Mouse (Mus musculus): Measurements from ENCODE around the gene Pid1. TPM values are rescaled to one million over a fixed set of nuclear protein-coding genes. Genes with fewer than 3 reads are reported as not detected.
A peak's percentile ranks its signal among the peaks of the same experiment; 100 is the strongest.

Pid1 gene
- polyA plus RNA-seq (2015; fragmentation: Nextera tagmentation; extraction: Ambion mirVana): 20.8 and 22.7 TPM in 2 replicates

DNA sequence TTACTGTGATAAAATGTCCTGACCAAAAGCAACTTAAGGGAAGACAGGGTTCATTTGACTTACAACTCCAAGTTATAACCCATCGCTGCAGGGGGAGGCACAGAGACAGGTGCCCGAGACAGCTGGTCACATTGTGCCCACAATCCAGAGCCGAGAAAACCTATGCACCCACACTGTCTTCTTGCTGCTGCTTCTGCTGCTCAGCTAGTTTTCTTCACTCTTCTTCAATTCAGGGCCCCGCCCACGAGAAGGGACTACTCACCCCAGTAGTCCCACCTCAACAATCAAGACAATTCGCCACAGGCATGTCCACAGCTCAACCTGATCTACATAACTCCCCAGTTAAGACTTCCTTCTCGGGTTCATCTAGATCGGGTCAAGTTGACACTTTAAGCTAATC lies at the start of gene Pid1:
Pid1 (minus strand) TSS at position 214 of the 400 bp plus-strand sequence.
- no peak within 1 kb of the TSS for H3K9ac ChIP-seq (ENCODE audit: low read depth, low read length)
- WGBS: 89% methylated on average over 8 of the region's 8 CpGs
- no peaks in the 10 kb centered on the region for H3K9me3 ChIP-seq (ENCODE audit: control insufficient read depth, low read length)
- peaks cover 20% of the 10 kb centered on the region for H3K4me1 ChIP-seq (ENCODE audit: control insufficient read depth, insufficient read depth, low read length)
- H3K4me2 ChIP-seq (ENCODE audit: low read depth, low read length): no peak within 1 kb of the TSS
- H3K27ac ChIP-seq (ENCODE audit: low read length): peak within 1 kb of the TSS; percentile 70
- no peak within 1 kb of the TSS for H3K4me3 ChIP-seq (ENCODE audit: low read length)
- no peaks in the 10 kb centered on the region for H3K27me3 ChIP-seq (replicated peaks; ENCODE audit: control insufficient read depth, insufficient read depth, low read length)
- H3K36me3 ChIP-seq (ENCODE audit: control insufficient read depth, insufficient read depth, low read length): no peaks in the 10 kb centered on the region
- ATAC-seq: no peak

DNA sequence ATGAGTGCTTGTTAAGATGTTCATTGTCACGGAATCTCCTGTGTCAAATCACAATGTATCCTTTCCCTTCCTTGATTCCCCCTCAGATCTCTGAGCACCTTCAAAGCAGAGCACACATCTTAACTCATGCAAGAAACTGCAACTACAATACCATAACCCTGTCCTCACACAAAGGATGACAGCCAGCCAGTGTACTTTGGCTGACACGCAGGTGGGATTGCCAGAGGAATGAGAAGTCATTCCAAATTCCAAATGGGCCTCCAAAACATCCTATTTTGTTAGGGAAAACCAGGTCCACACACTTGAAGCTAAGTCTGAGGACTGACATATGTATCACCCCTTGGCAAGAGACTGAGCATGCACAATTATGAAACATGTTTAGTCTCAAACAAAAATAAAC lies 45.5 kb upstream of the Pid1 start:
- 77% methylated on average over 2 of the region's 2 CpGs for WGBS

GRCm38 (mm10) chr1:84408873-84409272 lies 44.9 kb upstream of the Pid1 start:
- 82% methylated on average over 2 of the region's 2 CpGs for WGBS
- H3K4me1 ChIP-seq (ENCODE audit: control insufficient read depth, insufficient read depth, low read length): 0 out of 2 replicates have a peak, but pooled peaks cover 2% of the 10 kb centered on the region
- H3K4me3 ChIP-seq (ENCODE audit: low read length): no peak overlapping the region
- H3K27me3 ChIP-seq (replicated peaks; ENCODE audit: control insufficient read depth, insufficient read depth, low read length): no peaks in the 10 kb centered on the region
- H3K9ac ChIP-seq (ENCODE audit: low read depth, low read length): no peak overlapping the region
- no peaks in the 10 kb centered on the region for H3K9me3 ChIP-seq (ENCODE audit: control insufficient read depth, low read length)
- no peak overlapping the region for H3K4me2 ChIP-seq (ENCODE audit: low read depth, low read length)
- ATAC-seq: no peak
- no peak overlapping the region for H3K27ac ChIP-seq (ENCODE audit: low read length)
- no peaks in the 10 kb centered on the region for H3K36me3 ChIP-seq (ENCODE audit: control insufficient read depth, insufficient read depth, low read length)

More for the DNA sequence above, 45.5 kb upstream of the Pid1 start:
- Histone ChIP-seq H3K4me2 (ENCODE audit: low read depth, low read length) (no peak overlapping the region), H3K27ac (ENCODE audit: low read length) (no peak overlapping the region), H3K27me3 (replicated peaks; ENCODE audit: control insufficient read depth, insufficient read depth, low read length) (no peaks in the 10 kb centered on the region), H3K36me3 (ENCODE audit: control insufficient read depth, insufficient read depth, low read length) (no peaks in the 10 kb centered on the region), H3K9me3 (ENCODE audit: control insufficient read depth, low read length) (no peaks in the 10 kb centered on the region), H3K4me1 (ENCODE audit: control insufficient read depth, insufficient read depth, low read length) (0 out of 2 replicates have a peak, but pooled peaks cover 2% of the 10 kb centered on the region), H3K9ac (ENCODE audit: low read depth, low read length) (no peak overlapping the region), H3K4me3 (ENCODE audit: low read length) (no peak overlapping the region)
- ATAC-seq: no peak

GRCm38 (mm10) chr1:84406891-84407290 lies 42.9 kb upstream of the Pid1 start:
- Histone ChIP-seq H3K9me3 (ENCODE audit: control insufficient read depth, low read length) (no peaks in the 10 kb centered on the region), H3K4me1 (ENCODE audit: control insufficient read depth, insufficient read depth, low read length) (0 out of 2 replicates have a peak, but pooled peaks cover 2% of the 10 kb centered on the region), H3K27ac (ENCODE audit: low read length) (no peak overlapping the region), H3K36me3 (ENCODE audit: control insufficient read depth, insufficient read depth, low read length) (no peaks in the 10 kb centered on the region), H3K9ac (ENCODE audit: low read depth, low read length) (no peak overlapping the region), H3K27me3 (replicated peaks; ENCODE audit: control insufficient read depth, insufficient read depth, low read length) (no peaks in the 10 kb centered on the region), H3K4me2 (ENCODE audit: low read depth, low read length) (no peak overlapping the region), H3K4me3 (ENCODE audit: low read length) (no peak overlapping the region)
- 63% methylated on average over 4 of the region's 4 CpGs for WGBS
- peak; percentile 79 for ATAC-seq

DNA sequence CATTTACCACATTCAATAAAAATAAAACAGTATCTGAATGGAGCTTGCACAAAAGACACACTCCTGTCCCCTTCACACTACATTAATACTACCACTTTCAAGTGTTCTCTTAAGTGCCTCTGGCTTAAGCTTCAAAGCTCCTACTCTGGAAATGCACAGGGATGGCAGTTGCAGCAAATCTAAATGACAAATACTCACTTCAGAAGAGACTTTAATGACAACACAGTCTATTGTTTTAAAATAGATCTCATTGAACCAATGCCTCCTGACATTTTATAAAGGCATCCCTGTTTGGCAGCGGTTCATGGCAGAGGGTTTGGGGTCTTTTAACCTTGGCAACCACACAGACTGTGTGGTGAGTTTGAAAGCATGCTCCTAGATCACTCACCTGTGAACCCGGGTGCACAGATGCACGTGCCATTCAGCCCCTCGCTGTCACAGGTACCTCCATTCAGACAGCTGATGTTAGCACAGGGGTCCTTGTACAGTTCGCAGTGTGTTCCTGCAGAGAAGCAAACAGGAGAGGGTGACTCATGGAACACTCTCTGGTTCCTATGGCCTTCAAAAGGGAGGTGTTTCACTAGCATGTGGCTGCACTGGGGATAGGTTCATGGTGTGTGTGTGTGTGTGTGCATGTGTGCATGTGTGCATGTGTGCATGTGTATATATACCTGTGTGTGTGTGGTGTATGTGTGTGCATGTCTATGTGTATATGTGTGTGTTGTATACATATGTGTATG lies 41.7 kb upstream of the Pid1 start:
- no peaks in the 10 kb centered on the region for H3K36me3 ChIP-seq (ENCODE audit: control insufficient read depth, insufficient read depth, low read length)
- H3K27me3 ChIP-seq (replicated peaks; ENCODE audit: control insufficient read depth, insufficient read depth, low read length): no peaks in the 10 kb centered on the region
- no peak overlapping the region for H3K4me2 ChIP-seq (ENCODE audit: low read depth, low read length)
- H3K27ac ChIP-seq (ENCODE audit: low read length): no peak overlapping the region
- H3K9me3 ChIP-seq (ENCODE audit: control insufficient read depth, low read length): no peaks in the 10 kb centered on the region
- H3K9ac ChIP-seq (ENCODE audit: low read depth, low read length): no peak overlapping the region
- ATAC-seq: no peak
- 87% methylated on average over 5 of the region's 5 CpGs for WGBS
- 0 out of 2 replicates have a peak, but pooled peaks cover 2% of the 10 kb centered on the region for H3K4me1 ChIP-seq (ENCODE audit: control insufficient read depth, insufficient read depth, low read length)
- H3K4me3 ChIP-seq (ENCODE audit: low read length): no peak overlapping the region

- ATAC-seq: no peak
- H3K4me3 ChIP-seq (ENCODE audit: low read length): no peak overlapping the region
- 58% methylated on average over 12 of the region's 12 CpGs for WGBS
These were observed 40.9 kb upstream of the Pid1 start for GRCm38 (mm10) chr1:84404880-84405279.

DNA sequence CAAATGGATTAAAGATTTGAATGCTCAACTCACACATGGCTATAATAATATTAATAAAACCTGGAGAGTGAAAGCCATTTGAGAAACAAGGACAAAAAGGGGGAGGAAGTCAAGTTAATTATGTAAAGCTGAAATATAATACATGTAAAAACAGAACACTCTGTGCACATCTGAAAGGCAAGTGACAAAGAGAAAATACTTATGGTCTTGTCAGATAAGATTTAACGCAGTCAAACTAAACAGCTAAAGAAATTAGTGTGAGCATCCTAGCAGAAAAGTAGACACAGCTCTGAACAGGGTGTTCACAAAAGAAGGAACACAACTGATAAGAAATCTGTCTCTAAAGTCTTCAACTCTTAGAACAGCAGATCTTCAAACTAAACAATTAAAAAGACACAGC lies 38.2 kb upstream of the Pid1 start:
- H3K27me3 ChIP-seq (replicated peaks; ENCODE audit: control insufficient read depth, insufficient read depth, low read length): no peaks in the 10 kb centered on the region
- no peak overlapping the region for H3K4me2 ChIP-seq (ENCODE audit: low read depth, low read length)
- no peaks in the 10 kb centered on the region for H3K36me3 ChIP-seq (ENCODE audit: control insufficient read depth, insufficient read depth, low read length)
- ATAC-seq: no peak
- H3K9ac ChIP-seq (ENCODE audit: low read depth, low read length): no peak overlapping the region
- H3K9me3 ChIP-seq (ENCODE audit: control insufficient read depth, low read length): no peaks in the 10 kb centered on the region
- H3K4me1 ChIP-seq (ENCODE audit: control insufficient read depth, insufficient read depth, low read length): 0 out of 2 replicates have a peak, but pooled peaks cover 2% of the 10 kb centered on the region
- 74% methylated on average over 1 of the region's 1 CpGs for WGBS
- H3K4me3 ChIP-seq (ENCODE audit: low read length): no peak overlapping the region
- H3K27ac ChIP-seq (ENCODE audit: low read length): no peak overlapping the region

More at GRCm38 (mm10) chr1:84404880-84405279, 40.9 kb upstream of the Pid1 start:
- H3K36me3 ChIP-seq (ENCODE audit: control insufficient read depth, insufficient read depth, low read length): no peaks in the 10 kb centered on the region
- H3K27ac ChIP-seq (ENCODE audit: low read length): no peak overlapping the region
- H3K9ac ChIP-seq (ENCODE audit: low read depth, low read length): no peak overlapping the region
- no peak overlapping the region for H3K4me2 ChIP-seq (ENCODE audit: low read depth, low read length)
- H3K9me3 ChIP-seq (ENCODE audit: control insufficient read depth, low read length): no peaks in the 10 kb centered on the region
- 0 out of 2 replicates have a peak, but pooled peaks cover 2% of the 10 kb centered on the region for H3K4me1 ChIP-seq (ENCODE audit: control insufficient read depth, insufficient read depth, low read length)
- no peaks in the 10 kb centered on the region for H3K27me3 ChIP-seq (replicated peaks; ENCODE audit: control insufficient read depth, insufficient read depth, low read length)

DNA sequence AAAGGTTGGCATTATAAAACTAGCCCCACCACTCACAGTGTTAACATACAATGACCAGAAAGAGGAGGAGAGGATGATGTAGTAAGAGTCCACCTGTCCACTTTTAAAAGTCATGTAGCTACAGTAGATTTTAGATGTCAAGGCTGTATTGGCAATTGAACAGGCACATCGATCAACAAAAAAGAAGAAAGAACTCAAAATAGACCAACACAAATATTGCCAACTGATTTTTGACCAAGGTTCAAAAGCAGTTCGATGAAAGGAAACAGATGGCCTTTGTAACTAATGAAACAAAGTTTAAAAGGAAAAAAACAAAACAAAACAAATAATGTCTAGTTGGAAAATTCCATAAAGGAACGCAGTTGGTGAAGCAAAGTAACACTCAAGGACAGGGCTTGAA lies 35.7 kb upstream of the Pid1 start:
- H3K4me1 ChIP-seq (ENCODE audit: control insufficient read depth, insufficient read depth, low read length): no peaks in the 10 kb centered on the region
- H3K4me2 ChIP-seq (ENCODE audit: low read depth, low read length): no peak overlapping the region
- H3K36me3 ChIP-seq (ENCODE audit: control insufficient read depth, insufficient read depth, low read length): no peaks in the 10 kb centered on the region
- WGBS: 84% methylated on average over 3 of the region's 3 CpGs
- H3K9ac ChIP-seq (ENCODE audit: low read depth, low read length): no peak overlapping the region
- no peak overlapping the region for H3K27ac ChIP-seq (ENCODE audit: low read length)
- no peak overlapping the region for H3K4me3 ChIP-seq (ENCODE audit: low read length)
- no peaks in the 10 kb centered on the region for H3K27me3 ChIP-seq (replicated peaks; ENCODE audit: control insufficient read depth, insufficient read depth, low read length)
- no peaks in the 10 kb centered on the region for H3K9me3 ChIP-seq (ENCODE audit: control insufficient read depth, low read length)
- ATAC-seq: no peak

DNA sequence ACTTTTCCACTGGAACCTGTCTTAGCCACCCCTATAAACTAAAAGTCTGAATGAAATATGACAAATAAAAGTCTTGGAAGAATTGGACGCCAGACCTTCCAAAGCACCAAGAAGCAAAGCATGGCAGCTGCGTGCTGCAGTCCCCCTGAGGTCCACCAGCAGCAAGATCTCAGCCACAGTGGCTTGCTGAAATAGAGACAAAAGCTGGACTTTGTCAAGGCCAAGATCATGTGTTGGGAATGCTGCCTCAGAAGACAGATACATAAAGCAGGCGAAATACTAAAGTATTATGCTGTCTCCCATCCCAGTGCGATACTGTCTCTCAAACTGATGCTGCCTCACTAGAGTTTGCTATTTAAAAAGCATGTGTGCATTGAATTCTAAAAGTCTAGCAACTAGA lies 35.1 kb upstream of the Pid1 start:
- H3K36me3 ChIP-seq (ENCODE audit: control insufficient read depth, insufficient read depth, low read length): no peaks in the 10 kb centered on the region
- no peaks in the 10 kb centered on the region for H3K9me3 ChIP-seq (ENCODE audit: control insufficient read depth, low read length)
- WGBS: 62% methylated on average over 4 of the region's 4 CpGs
- no peak overlapping the region for H3K4me3 ChIP-seq (ENCODE audit: low read length)
- no peak for ATAC-seq
- no peak overlapping the region for H3K9ac ChIP-seq (ENCODE audit: low read depth, low read length)
- no peak overlapping the region for H3K27ac ChIP-seq (ENCODE audit: low read length)
- H3K4me1 ChIP-seq (ENCODE audit: control insufficient read depth, insufficient read depth, low read length): no peaks in the 10 kb centered on the region
- no peak overlapping the region for H3K4me2 ChIP-seq (ENCODE audit: low read depth, low read length)
- H3K27me3 ChIP-seq (replicated peaks; ENCODE audit: control insufficient read depth, insufficient read depth, low read length): no peaks in the 10 kb centered on the region
